Mouse (Mus musculus) embryonic fibroblast, embryonic 13.5 days (primary cell): Measurements from ENCODE around the gene Rest.

Experiments used
- CTCF ChIP-seq: IDR thresholded peaks from 2 replicates; pipeline ENCODE4 v1.5.1; 2011; ENCODE audit warnings: mild to moderate bottlenecking, control low read depth, low read length, moderate library complexity, borderline replicate concordance; ENCODE audit not compliant: insufficient read depth
- POLR2A ChIP-seq: IDR thresholded peaks from 2 replicates; pipeline ENCODE4 v1.6.1; 2011; ENCODE audit warnings: low read depth, mild to moderate bottlenecking, control low read depth, low read length, moderate library complexity

GRCm38 (mm10) chr5:77234921-77235320, 30.4 kb upstream of the Rest start:
- TF ChIP-seq CTCF (no peak), POLR2A (no peak)
